Mouse (Mus musculus): Measurements from ENCODE around the gene St8sia6. TPM values are rescaled to one million over a fixed set of nuclear protein-coding genes. Genes with fewer than 3 reads are reported as not detected.
A peak's percentile ranks its signal among the peaks of the same experiment; 100 is the strongest.

St8sia6 gene
- polyA plus RNA-seq, 1 experiment from 2014 or later, result 0.02 TPM

DNA sequence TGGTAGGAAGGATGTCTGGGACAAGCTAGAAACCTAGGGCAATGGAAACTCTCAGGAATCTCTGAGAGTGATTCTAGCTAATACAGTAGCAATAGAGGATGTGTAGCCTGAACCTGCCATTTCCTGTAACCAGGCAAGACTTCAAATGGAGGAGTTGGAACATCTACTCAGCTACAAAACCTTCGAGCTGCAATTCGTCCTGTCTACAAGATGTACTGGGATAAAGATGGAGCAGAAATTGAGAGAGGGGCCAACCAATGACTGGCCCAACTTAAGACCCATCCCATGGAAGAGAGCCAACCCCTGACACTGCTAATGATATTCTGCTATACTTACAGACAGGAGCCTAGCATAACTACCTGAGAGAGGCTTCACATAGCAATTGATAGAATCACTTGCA is 6.8 kb upstream of the St8sia6 start:
- Histone ChIP-seq H3K27me3 (ENCODE audit: insufficient read depth, low read length) (no peaks in the 10 kb centered on the region), H3K27ac (ENCODE audit: low read depth) (no peak overlapping the region), H3K4me1 (ENCODE audit: insufficient read depth) (no peaks in the 10 kb centered on the region), H3K4me2 (ENCODE audit: low read depth, low read length) (no peak overlapping the region), H3K36me3 (replicated peaks; ENCODE audit: insufficient read depth, low read length) (no peaks in the 10 kb centered on the region), H3K4me3 (ENCODE audit: low read depth, low read length) (no peak overlapping the region), H3K9me3 (ENCODE audit: low read length) (no peaks in the 10 kb centered on the region), H3K9ac (replicated peaks) (no peak overlapping the region)
- TF ChIP-seq EP300 (IDR thresholded peaks at IDR 0.05; ENCODE audit: low read depth), result no peak
- TF ChIP-seq CTCF (IDR thresholded peaks at IDR 0.05; ENCODE audit: low read depth), result no peak
- ATAC-seq, result no peak
- DNase-seq, result no peak
- WGBS (ENCODE audit: insufficient replicate concordance), result 73% methylated on average over 2 of the region's 2 CpGs

DNA sequence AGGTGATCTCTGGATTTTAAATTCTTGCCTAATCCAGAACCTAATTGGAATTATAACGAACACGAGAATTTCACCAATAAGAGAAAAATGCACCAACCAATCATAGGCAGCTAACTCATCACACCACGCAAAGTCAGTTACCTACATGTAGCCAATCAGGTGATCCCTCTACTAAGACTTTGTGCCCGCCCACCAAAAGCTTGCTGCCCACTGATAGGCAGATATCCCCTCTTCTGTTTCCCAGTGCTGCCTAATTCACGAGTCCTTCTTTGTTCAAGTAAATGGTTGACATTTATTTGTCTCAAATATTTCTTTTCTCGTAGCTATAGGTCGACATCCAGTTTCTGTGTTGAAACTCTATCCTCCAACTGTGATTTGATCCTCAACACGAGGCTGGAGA is 582 bp upstream of the St8sia6 start:
- 78% methylated on average over 8 of the region's 8 CpGs for WGBS (ENCODE audit: insufficient replicate concordance)
- ATAC-seq (no peak), DNase-seq (no peak)
- H3K4me1 ChIP-seq (ENCODE audit: insufficient read depth), result peaks cover 11% of the 10 kb centered on the region
- no peak overlapping the region for H3K4me2 ChIP-seq (ENCODE audit: low read depth, low read length)
- H3K36me3 ChIP-seq (replicated peaks; ENCODE audit: insufficient read depth, low read length), result no peaks in the 10 kb centered on the region
- H3K27me3 ChIP-seq (ENCODE audit: insufficient read depth, low read length), result peaks cover 23% of the 10 kb centered on the region
- no peak overlapping the region for H3K4me3 ChIP-seq (ENCODE audit: low read depth, low read length)
- TF ChIP-seq CTCF (IDR thresholded peaks at IDR 0.05; ENCODE audit: low read depth) (no peak), EP300 (IDR thresholded peaks at IDR 0.05; ENCODE audit: low read depth) (no peak)
- H3K27ac ChIP-seq (ENCODE audit: low read depth), result no peak overlapping the region
- no peak overlapping the region for H3K9ac ChIP-seq (replicated peaks)
- H3K9me3 ChIP-seq (ENCODE audit: low read length), result no peaks in the 10 kb centered on the region

DNA sequence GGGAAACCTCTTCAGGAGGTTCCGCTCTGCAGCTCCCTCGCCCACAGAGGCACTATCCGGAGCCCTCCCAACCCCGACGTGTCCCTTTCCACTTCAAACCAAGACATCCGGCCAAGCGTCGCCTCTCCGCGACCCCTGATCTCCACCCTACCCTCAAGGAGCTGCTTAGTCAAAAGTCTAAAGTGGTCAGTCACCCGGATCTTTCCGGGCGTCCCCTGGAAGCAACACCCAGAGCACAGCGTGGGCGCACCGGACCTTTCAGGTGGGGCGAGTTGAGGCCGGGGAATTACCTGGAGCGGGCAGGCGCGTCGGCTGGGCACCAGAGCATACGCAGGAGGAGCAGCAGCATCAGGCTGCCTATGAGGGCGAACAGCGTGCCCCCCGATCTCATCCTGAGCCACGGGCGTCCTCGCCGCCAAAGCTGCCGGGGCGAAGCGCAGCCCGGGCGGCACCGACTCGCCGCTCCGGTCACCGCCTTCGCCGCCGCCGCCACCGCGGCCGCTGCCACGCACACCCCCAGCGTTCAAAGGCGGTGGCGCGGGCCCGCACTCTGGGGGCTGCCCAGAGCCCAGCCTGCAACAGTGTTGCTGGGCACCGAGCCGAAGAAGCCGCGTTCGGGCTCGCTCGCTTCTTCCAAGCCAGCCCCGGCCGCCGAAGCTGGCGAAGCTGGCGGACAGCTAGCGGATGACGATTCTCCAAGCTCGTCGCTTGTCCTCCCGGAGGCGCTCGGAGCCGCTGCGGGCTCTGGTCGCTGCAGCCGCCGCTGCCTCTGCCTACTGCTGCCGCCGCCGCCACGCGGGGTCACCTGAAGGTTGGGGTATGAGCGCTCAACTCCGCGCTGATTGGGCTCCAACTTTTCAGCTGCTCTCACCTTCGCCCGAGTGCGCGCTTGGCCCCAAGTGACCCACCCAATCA is 553 bp downstream of the St8sia6 start:
- TF ChIP-seq EP300 (IDR thresholded peaks at IDR 0.05; ENCODE audit: low read depth), result no peak
- TF ChIP-seq CTCF (IDR thresholded peaks at IDR 0.05; ENCODE audit: low read depth), result no peak
- H3K4me1 ChIP-seq (ENCODE audit: insufficient read depth), result peaks cover 11% of the 10 kb centered on the region
- WGBS (ENCODE audit: insufficient replicate concordance), result 1% methylated on average over 83 of the region's 89 CpGs
- H3K36me3 ChIP-seq (replicated peaks; ENCODE audit: insufficient read depth, low read length), result no peaks in the 10 kb centered on the region
- DNase-seq (peak; percentile 24), ATAC-seq (no peak)
- no peak overlapping the region for H3K9ac ChIP-seq (replicated peaks)
- H3K27me3 ChIP-seq (ENCODE audit: insufficient read depth, low read length), result peaks cover 23% of the 10 kb centered on the region
- H3K4me2 ChIP-seq (ENCODE audit: low read depth, low read length), result peak overlapping the region; percentile 79
- H3K9me3 ChIP-seq (ENCODE audit: low read length), result no peaks in the 10 kb centered on the region
- no peak overlapping the region for H3K27ac ChIP-seq (ENCODE audit: low read depth)
- H3K4me3 ChIP-seq (ENCODE audit: low read depth, low read length), result peak overlapping the region; percentile 49

DNA sequence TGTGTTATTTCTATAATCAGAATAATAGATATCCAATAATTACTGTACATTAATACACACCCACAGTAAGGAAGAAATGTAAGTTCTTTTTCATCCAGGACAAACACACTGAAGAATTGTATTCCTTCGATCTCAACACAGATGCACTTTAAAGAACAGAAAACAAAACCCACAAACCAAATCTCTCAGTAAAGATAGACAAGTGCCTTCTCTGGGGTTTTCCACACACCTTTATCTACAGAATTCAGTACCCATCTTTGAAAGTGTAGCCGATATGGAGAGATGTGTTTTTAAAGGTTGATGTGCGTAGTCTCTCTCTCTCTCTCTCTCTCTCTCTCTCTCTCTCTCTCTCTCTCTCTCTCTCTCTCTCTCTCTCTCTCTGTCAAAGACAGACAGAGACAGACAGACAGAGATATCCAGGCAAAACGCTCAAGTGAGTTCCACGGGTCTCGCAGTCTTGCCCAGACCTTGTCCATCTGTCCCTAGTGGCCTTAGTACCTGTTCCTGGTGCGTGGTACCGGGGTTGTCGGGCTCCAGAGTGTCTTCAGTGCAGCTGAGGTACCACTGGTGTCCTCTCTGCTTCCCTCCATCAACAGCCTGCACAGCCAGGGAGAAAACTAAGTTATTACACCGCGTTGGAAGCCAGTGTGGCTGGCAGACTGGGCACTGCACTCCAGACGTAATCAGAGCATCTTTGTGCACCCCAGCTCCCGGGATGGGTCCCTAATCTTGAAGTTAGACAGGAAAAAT is 1.4 kb downstream of the St8sia6 start:
- DNase-seq (no peak), ATAC-seq (no peak)
- Histone ChIP-seq H3K4me3 (ENCODE audit: low read depth, low read length) (0 out of 2 replicates have a peak overlapping the region, but pooled peaks have one; percentile 49), H3K4me2 (ENCODE audit: low read depth, low read length) (no peak overlapping the region), H3K9me3 (ENCODE audit: low read length) (no peaks in the 10 kb centered on the region), H3K36me3 (replicated peaks; ENCODE audit: insufficient read depth, low read length) (no peaks in the 10 kb centered on the region), H3K9ac (replicated peaks) (no peak overlapping the region), H3K27ac (ENCODE audit: low read depth) (no peak overlapping the region), H3K4me1 (ENCODE audit: insufficient read depth) (peaks cover 11% of the 10 kb centered on the region), H3K27me3 (ENCODE audit: insufficient read depth, low read length) (peaks cover 23% of the 10 kb centered on the region)
- 36% methylated on average over 13 of the region's 13 CpGs for WGBS (ENCODE audit: insufficient replicate concordance)
- TF ChIP-seq CTCF (IDR thresholded peaks at IDR 0.05; ENCODE audit: low read depth), result no peak
- no peak for TF ChIP-seq EP300 (IDR thresholded peaks at IDR 0.05; ENCODE audit: low read depth)

DNA sequence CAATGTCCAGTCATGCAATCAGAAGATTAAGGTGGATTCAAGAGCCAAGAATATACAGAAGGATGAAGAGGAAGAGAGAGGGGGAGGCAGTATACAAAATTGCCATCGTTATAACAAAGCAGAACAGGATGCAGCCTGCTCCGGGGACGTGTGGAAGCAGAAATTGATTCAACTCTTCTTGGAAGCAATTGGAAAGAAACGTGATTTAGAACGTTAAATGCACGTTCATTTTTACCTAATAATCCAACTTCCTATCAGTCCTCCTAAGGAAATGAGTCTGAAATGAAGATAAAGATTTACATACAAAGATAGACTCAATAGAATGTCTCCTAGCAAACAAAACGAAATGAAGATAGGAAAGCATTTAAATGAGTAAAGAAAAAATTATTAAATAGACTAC is 2.3 kb downstream of the St8sia6 start:
- no peaks in the 10 kb centered on the region for H3K9me3 ChIP-seq (ENCODE audit: low read length)
- H3K4me3 ChIP-seq (ENCODE audit: low read depth, low read length), result no peak overlapping the region
- no peak for ATAC-seq
- H3K27me3 ChIP-seq (ENCODE audit: insufficient read depth, low read length), result peaks cover 23% of the 10 kb centered on the region
- DNase-seq, result no peak
- H3K36me3 ChIP-seq (replicated peaks; ENCODE audit: insufficient read depth, low read length), result no peaks in the 10 kb centered on the region
- peaks cover 11% of the 10 kb centered on the region for H3K4me1 ChIP-seq (ENCODE audit: insufficient read depth)
- H3K9ac ChIP-seq (replicated peaks), result no peak overlapping the region
- H3K27ac ChIP-seq (ENCODE audit: low read depth), result no peak overlapping the region
- TF ChIP-seq EP300 (IDR thresholded peaks at IDR 0.05; ENCODE audit: low read depth) (no peak), CTCF (IDR thresholded peaks at IDR 0.05; ENCODE audit: low read depth) (no peak)
- 50% methylated on average over 7 of the region's 7 CpGs for WGBS (ENCODE audit: insufficient replicate concordance)
- H3K4me2 ChIP-seq (ENCODE audit: low read depth, low read length), result no peak overlapping the region

DNA sequence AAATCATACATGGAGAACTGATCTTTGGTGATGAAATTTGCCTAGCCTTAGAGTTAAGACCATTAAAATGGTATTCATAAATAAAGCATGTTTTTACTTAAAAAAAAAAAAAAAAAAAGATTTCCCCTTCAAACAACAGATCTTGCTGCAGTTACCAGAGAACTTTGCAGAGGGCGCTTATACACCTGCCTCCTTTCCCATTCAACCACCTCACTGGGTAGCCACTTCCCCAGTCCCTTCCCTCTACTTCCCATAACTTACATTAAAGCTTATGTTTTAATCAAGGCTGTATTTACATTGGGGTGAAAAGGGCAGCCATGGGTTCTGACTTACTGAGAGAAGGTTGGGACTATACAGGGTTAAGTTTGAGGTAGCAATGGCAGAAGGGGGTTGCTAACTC is 4.5 kb downstream of the St8sia6 start:
- H3K4me2 ChIP-seq (ENCODE audit: low read depth, low read length), result no peak overlapping the region
- no peaks in the 10 kb centered on the region for H3K9me3 ChIP-seq (ENCODE audit: low read length)
- WGBS (ENCODE audit: insufficient replicate concordance), result 50% methylated on average over 1 of the region's 1 CpGs
- no peak overlapping the region for H3K9ac ChIP-seq (replicated peaks)
- H3K27me3 ChIP-seq (ENCODE audit: insufficient read depth, low read length), result peaks cover 22% of the 10 kb centered on the region
- H3K4me1 ChIP-seq (ENCODE audit: insufficient read depth), result peaks cover 11% of the 10 kb centered on the region
- no peak for TF ChIP-seq CTCF (IDR thresholded peaks at IDR 0.05; ENCODE audit: low read depth)
- no peak for TF ChIP-seq EP300 (IDR thresholded peaks at IDR 0.05; ENCODE audit: low read depth)
- no peak overlapping the region for H3K27ac ChIP-seq (ENCODE audit: low read depth)
- no peaks in the 10 kb centered on the region for H3K36me3 ChIP-seq (replicated peaks; ENCODE audit: insufficient read depth, low read length)
- DNase-seq, result no peak
- ATAC-seq, result no peak
- no peak overlapping the region for H3K4me3 ChIP-seq (ENCODE audit: low read depth, low read length)
